Mouse (Mus musculus) lung, adult 2 months (tissue): ENCODE measurements around the gene Abhd5. TPM values are rescaled to one million over a fixed set of nuclear protein-coding genes. Genes with fewer than 3 reads are reported as not detected.
"Not testable (repeated sequence)": the region's sequence is repeated elsewhere in the genome, so short reads cannot be mapped to it uniquely, and the experiment has no call there.

Source experiments
- DNase-seq: peaks from one replicate; pipeline ENCODE4 v3.0.0; 2022
- H3K4me1 ChIP-seq: fragments of 200-500 bp; 2 replicates; pipeline ENCODE4 v1.6.1; 2011; ENCODE audit warnings: low read length; ENCODE audit not compliant: control insufficient read depth, insufficient read depth
- H3K4me3 ChIP-seq: fragments of 200-500 bp; replicated peaks from 2 replicates; pipeline ENCODE3; 2011; ENCODE audit warnings: low read depth, mild to moderate bottlenecking, control low read depth, low read length; ENCODE audit errors: extremely low read depth
- CTCF ChIP-seq: fragments of 200-500 bp; IDR thresholded peaks from 2 replicates; pipeline ENCODE4 v1.5.1; 2011; ENCODE audit warnings: mild to moderate bottlenecking, low read length, control low read depth; ENCODE audit not compliant: insufficient read depth
- POLR2A ChIP-seq: fragments of 200-500 bp; IDR thresholded peaks from 2 replicates; pipeline ENCODE4 v1.6.1; 2011; ENCODE audit warnings: low read depth, mild to moderate bottlenecking, control low read depth, low read length, borderline replicate concordance; ENCODE audit errors: extremely low read depth
- WGBS: fragments of 180-500 bp; shearing (Covaris S2); methylation state at CpG from one replicate; pipeline ENCODE4 v1.1.7; 2018; 5-methylcytosine and 5-hydroxymethylcytosine counted together
- polyA plus RNA-seq: library from polyadenylated mRNA; depleted of rRNA; stranded (reverse); fragments of >200 nt; gene quantifications from 2 replicates; pipeline ENCODE4 v1.2.3, GENCODE M21; 2012; rRNA removed

Abhd5 gene
- 26.2 and 41.4 TPM in 2 replicates for polyA plus RNA-seq

- peak within 1 kb of the TSS; percentile 71 for H3K4me3 ChIP-seq
- DNase-seq = peak; percentile 97
- peaks cover 23% of the 10 kb centered on the region for H3K4me1 ChIP-seq
- TF ChIP-seq CTCF (0 out of 2 replicates have a peak, but pooled peaks have one; percentile 3), POLR2A (peak; percentile 97)
- under 1% methylated on average over 82 of the region's 84 CpGs for WGBS
These were observed at the start of gene Abhd5 for GRCm38 (mm10) chr9:122351303-122352024. Abhd5 (plus strand) TSS chr9:122351608.

DNA sequence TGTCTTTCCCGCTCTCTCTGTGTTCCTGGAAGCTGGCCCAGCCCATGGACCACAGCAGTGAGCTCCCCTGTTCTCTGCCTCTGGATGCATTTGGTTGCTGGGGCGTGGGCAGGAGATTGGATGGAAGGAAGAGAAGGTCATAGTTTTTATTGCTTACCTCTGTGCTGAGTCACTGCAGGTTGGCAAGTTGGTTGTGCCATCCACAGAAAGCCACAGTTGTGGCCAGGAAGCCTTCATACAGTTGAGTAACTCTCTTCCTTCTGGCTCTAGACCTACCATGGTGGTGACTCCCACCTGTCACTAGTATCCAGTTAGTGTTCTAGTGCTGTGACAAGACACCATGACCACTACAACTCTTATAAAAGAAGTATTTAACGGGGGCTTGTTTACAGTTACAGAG is 46.1 kb upstream of the Abhd5 start:
- H3K4me1 ChIP-seq = peaks cover 3% of the 10 kb centered on the region; the same call in 1 of the 2 replicates
- no peak overlapping the region for H3K4me3 ChIP-seq
- DNase-seq = no peak
- TF ChIP-seq CTCF (no peak), POLR2A (no peak)
- WGBS = 86% methylated on average over 3 of the region's 3 CpGs

DNA sequence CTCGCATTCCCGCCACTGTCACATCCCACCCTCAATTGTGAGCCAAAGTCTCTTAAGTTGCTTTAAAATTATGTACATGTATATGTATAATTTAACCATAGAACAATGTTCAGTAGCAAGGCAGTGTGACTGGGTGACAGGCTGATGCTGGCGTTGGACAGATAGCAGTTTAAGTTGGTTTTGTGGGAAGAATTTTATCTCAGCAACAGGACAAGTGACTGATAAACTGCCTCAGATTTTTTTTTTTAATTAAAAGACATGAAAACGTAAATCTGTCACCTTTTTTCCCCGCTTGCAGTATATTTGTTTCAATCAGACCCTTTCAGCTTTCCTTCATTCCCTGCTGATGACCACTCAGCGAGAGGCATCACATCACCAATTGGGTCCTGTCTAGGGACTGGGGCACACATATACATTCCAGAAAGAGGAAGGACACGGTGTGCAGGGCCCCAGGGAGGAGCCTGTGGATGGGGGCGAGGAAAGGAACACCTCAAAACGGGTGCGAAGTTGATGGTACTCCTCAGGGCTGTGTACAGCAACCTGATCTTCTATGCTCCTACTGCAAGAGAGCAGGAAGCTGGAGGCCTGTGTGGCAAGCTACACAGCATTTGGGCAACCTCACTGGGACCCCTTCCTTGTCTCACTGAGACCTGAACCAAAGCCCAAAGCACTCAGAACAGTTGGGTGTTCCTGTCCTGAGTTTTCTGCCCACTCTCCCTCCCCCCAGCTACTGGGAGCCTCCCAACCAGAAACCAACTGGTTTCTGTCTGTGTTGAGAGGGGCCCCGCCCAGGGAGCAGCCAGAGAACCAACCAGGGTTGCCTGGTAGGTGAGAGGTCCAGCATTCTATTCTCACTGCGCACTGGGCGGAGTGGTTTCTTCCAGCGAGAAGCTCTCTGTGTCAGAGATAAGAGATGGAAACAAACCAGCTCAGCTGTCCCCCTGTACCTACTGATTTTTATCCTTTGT is 42.1 kb upstream of the Abhd5 start:
- peaks cover 5% of the 10 kb centered on the region for H3K4me1 ChIP-seq
- H3K4me3 ChIP-seq = no peak overlapping the region
- TF ChIP-seq CTCF (no peak), POLR2A (no peak)
- DNase-seq = peak; percentile 38
- 60% methylated on average over 14 of the region's 14 CpGs for WGBS

GRCm38 (mm10) chr9:122310613-122311049 is 40.8 kb upstream of the Abhd5 start:
- peaks cover 5% of the 10 kb centered on the region for H3K4me1 ChIP-seq
- TF ChIP-seq CTCF = peak; percentile 97
- no peak; the same call in 1 of the 2 replicates for TF ChIP-seq POLR2A
- peak; percentile 85 for DNase-seq
- peak overlapping the region; percentile 83 for H3K4me3 ChIP-seq
- WGBS = 3% methylated on average over 19 of the region's 19 CpGs

GRCm38 (mm10) chr9:122311051-122311760 is 40.2 kb upstream of the Abhd5 start:
- DNase-seq = peak; percentile 37
- TF ChIP-seq CTCF = no peak
- no peak for TF ChIP-seq POLR2A
- Histone ChIP-seq H3K4me3 (peak overlapping the region; percentile 47), H3K4me1 (peaks cover 5% of the 10 kb centered on the region)
- 66% methylated on average over 7 of the region's 7 CpGs for WGBS

DNA sequence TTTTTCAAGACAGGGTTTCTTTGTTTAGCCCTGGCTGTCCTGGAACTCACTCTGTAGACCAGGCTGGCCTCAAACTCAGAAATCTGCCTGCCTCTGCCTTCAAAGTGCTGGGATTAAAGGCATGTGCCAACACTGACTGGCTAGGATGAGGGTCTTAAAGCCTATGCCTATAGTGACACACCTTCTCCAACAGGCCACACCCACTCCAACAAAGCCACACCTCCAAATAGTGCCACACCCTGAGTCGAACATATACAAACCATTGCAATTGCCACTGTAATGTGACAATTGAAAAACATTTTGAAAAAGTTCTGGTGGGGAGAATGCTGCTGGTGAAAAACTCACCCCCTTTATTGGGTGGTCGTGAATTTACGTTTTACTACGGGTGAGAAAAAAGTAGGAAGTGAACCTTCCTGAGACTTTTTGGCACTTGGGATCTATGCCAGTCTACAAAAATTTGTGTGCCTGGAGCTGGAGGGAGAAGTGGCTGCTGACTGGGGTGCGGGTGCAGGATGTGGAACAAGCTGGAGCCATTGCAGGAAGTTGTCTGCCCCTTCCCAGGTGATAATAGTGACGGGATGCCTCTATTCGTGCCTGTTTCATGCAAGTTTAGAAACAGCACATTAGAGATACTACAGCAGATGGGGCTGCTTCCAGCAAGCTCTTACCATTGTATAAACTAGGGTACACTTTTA is 39.0 kb upstream of the Abhd5 start:
- DNase-seq = no peak
- peaks cover 5% of the 10 kb centered on the region for H3K4me1 ChIP-seq
- no peak overlapping the region for H3K4me3 ChIP-seq
- WGBS = 69% methylated on average over 7 of the region's 7 CpGs
- TF ChIP-seq POLR2A = no peak
- TF ChIP-seq CTCF = no peak

- not testable (repeated sequence) for H3K4me1 ChIP-seq, DNase-seq, H3K4me3 ChIP-seq
- WGBS = 64% methylated on average over 1 of the region's 1 CpGs
These were observed 38.3 kb upstream of the Abhd5 start for GRCm38 (mm10) chr9:122313128-122313527.

GRCm38 (mm10) chr9:122314386-122314785 is 37.0 kb upstream of the Abhd5 start:
- H3K4me1 ChIP-seq = peaks cover 5% of the 10 kb centered on the region
- no peak overlapping the region for H3K4me3 ChIP-seq
- no peak for DNase-seq
- no peak for TF ChIP-seq CTCF
- no peak for TF ChIP-seq POLR2A
- WGBS = 59% methylated on average over 6 of the region's 6 CpGs
